Mouse (Mus musculus) ES-E14 (cell line): ENCODE results near the gene Mosmo.

ENCODE experiments used
- HCFC1 ChIP-seq: IDR thresholded peaks from 2 replicates; pipeline ENCODE4 v1.6.1; 2012; ENCODE audit warnings: low read length, inconsistent platforms, borderline replicate concordance; ENCODE audit not compliant: insufficient read depth
- MAFK ChIP-seq: IDR thresholded peaks from 2 replicates; pipeline ENCODE4 v1.6.1; 2014; ENCODE audit warnings: mild to moderate bottlenecking, low read depth, low read length, inconsistent platforms; ENCODE audit not compliant: insufficient read depth
- ZC3H11A ChIP-seq: IDR thresholded peaks from 2 replicates; pipeline ENCODE4 v1.6.1; 2012; ENCODE audit warnings: low read depth, mild to moderate bottlenecking, inconsistent platforms, low read length, borderline replicate concordance
- ZNF384 ChIP-seq: IDR thresholded peaks from 2 replicates; pipeline ENCODE4 v1.6.1; 2012; ENCODE audit warnings: low read depth, low read length, inconsistent platforms

GRCm38 (mm10) chr7:120721051-120721450, 43.6 kb downstream of the Mosmo start:
- TF ChIP-seq ZC3H11A = no peak
- TF ChIP-seq HCFC1 = no peak
- no peak for TF ChIP-seq MAFK
- TF ChIP-seq ZNF384 = no peak
